Mouse (Mus musculus) hindbrain, embryonic 12.5 days (tissue): Measurements from ENCODE around the gene Ywhab. TPM values are rescaled to one million over a fixed set of nuclear protein-coding genes. Genes with fewer than 3 reads are reported as not detected.

ENCODE experiments used
- ATAC-seq: fragments of 200-750 bp; cut with Nextera tagmentation; 2 replicates; pipeline ENCODE4 v1.8.0; 2017; ENCODE audit warnings: moderate TSS enrichment; ENCODE audit not compliant: low FRiP score
- H3K27ac ChIP-seq: fragments of 300-500 bp; sonication (generic); 2 replicates; pipeline ENCODE4 v1.5.1; 2016; ENCODE audit warnings: mild to moderate bottlenecking
- H3K27me3 ChIP-seq: fragments of 300-500 bp; sonication (generic); 2 replicates; pipeline ENCODE4 v1.6.1; 2016; ENCODE audit warnings: mild to moderate bottlenecking
- H3K36me3 ChIP-seq: fragments of 300-500 bp; sonication (generic); 2 replicates; pipeline ENCODE4 v1.6.1; 2016; ENCODE audit warnings: mild to moderate bottlenecking
- H3K4me1 ChIP-seq: fragments of 300-500 bp; sonication (generic); 2 replicates; pipeline ENCODE4 v1.6.1; 2016
- H3K4me2 ChIP-seq: fragments of 300-500 bp; sonication (generic); replicated peaks from 2 replicates; pipeline ENCODE4 v1.6.1; 2016; ENCODE audit warnings: mild to moderate bottlenecking
- H3K4me3 ChIP-seq: fragments of 300-500 bp; sonication (generic); 2 replicates; pipeline ENCODE4 v1.5.1; 2016; ENCODE audit warnings: mild to moderate bottlenecking
- H3K9ac ChIP-seq: fragments of 300-500 bp; sonication (generic); 2 replicates; pipeline ENCODE4 v1.6.1; 2016; ENCODE audit warnings: mild to moderate bottlenecking, moderate library complexity
- H3K9me3 ChIP-seq: fragments of 300-500 bp; sonication (generic); replicated peaks from 2 replicates; pipeline ENCODE4 v1.6.1; 2016; ENCODE audit warnings: mild to moderate bottlenecking
- WGBS: fragments of 180-500 bp; shearing (Covaris S2); methylation state at CpG from one replicate; pipeline ENCODE4 v1.1.7; 2016; 5-methylcytosine and 5-hydroxymethylcytosine counted together
- polyA plus RNA-seq: library from polyadenylated mRNA; unstranded; fragments of >200 nt; fragmentation: Nextera tagmentation; extraction: Ambion mirVana; gene quantifications from 2 replicates; pipeline ENCODE4 v1.2.1, GENCODE M21; 2016

Ywhab gene
- polyA plus RNA-seq, 1 experiment from 2014 or later = 355 TPM

GRCm38 (mm10) chr2:164053767-164054166 lies 59.0 kb downstream of the Ywhab start:
- no peaks in the 10 kb centered on the region for H3K27me3 ChIP-seq
- H3K9me3 ChIP-seq = no peaks in the 10 kb centered on the region
- ATAC-seq = no peak
- peaks cover 68% of the 10 kb centered on the region for H3K36me3 ChIP-seq
- H3K4me2 ChIP-seq = no peak overlapping the region
- no peaks in the 10 kb centered on the region for H3K4me1 ChIP-seq
- no peak overlapping the region for H3K4me3 ChIP-seq
- H3K9ac ChIP-seq = no peak overlapping the region
- 88% methylated on average over 8 of the region's 8 CpGs for WGBS
- no peak overlapping the region for H3K27ac ChIP-seq

DNA sequence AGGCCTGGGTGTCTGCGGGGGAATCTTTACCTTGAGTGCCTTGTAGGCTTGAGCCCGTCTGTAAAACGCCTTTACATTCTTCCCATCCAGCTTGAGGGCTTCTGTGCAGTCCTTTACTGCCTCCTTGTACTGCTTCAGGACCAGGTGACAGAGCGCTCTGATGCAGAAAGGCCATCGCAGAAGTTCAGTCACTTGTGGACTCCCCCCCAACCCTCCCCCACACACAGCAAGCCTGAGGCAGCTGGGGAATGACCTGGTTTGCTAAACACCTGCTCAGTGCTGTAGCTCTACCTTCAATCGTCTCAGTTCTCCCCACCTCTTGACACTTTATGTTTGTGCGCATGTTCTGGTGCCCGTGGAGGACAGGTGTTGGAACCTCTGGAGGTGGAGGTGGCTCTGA lies 59.9 kb downstream of the Ywhab start:
- peaks cover 77% of the 10 kb centered on the region for H3K36me3 ChIP-seq
- no peak overlapping the region for H3K4me3 ChIP-seq
- H3K9me3 ChIP-seq = no peaks in the 10 kb centered on the region
- H3K9ac ChIP-seq = no peak overlapping the region
- H3K27ac ChIP-seq = no peak overlapping the region
- H3K4me2 ChIP-seq = no peak overlapping the region
- no peaks in the 10 kb centered on the region for H3K4me1 ChIP-seq
- 91% methylated on average over 8 of the region's 8 CpGs for WGBS
- no peak for ATAC-seq
- H3K27me3 ChIP-seq = no peaks in the 10 kb centered on the region

GRCm38 (mm10) chr2:164059634-164060235 lies 65.0 kb downstream of the Ywhab start:
- Histone ChIP-seq H3K27me3 (no peaks in the 10 kb centered on the region), H3K36me3 (peaks cover 87% of the 10 kb centered on the region), H3K4me1 (no peaks in the 10 kb centered on the region), H3K4me3 (no peak overlapping the region), H3K9me3 (no peaks in the 10 kb centered on the region), H3K4me2 (no peak overlapping the region), H3K9ac (no peak overlapping the region), H3K27ac (no peak overlapping the region)
- ATAC-seq = no peak
- WGBS = 93% methylated on average over 8 of the region's 8 CpGs

Other genes starting within 250 kb of the Ywhab start
- 4.0 and 4.3 TPM in 2 replicates for gene Ada, start 244.7 kb upstream of the Ywhab start, polyA plus RNA-seq
- gene Ccn5, start 174.1 kb upstream of the Ywhab start, polyA plus RNA-seq = 0.13 and 0.48 TPM in 2 replicates
- gene Kcnk15, start 141.3 kb upstream of the Ywhab start, polyA plus RNA-seq = not detected in 2 replicates
- 5.6 TPM in 2 replicates for gene Rims4, start 76.3 kb upstream of the Ywhab start, polyA plus RNA-seq
- gene Pabpc1l, start 30.5 kb downstream of the Ywhab start, polyA plus RNA-seq = 2.3 and 2.9 TPM in 2 replicates
- gene Stk4, start 75.4 kb downstream of the Ywhab start, polyA plus RNA-seq = 32.0 and 34.5 TPM in 2 replicates
- gene Tomm34, start 76.2 kb downstream of the Ywhab start, polyA plus RNA-seq = 47.0 and 47.8 TPM in 2 replicates
- gene Kcns1, start 176.2 kb downstream of the Ywhab start, polyA plus RNA-seq = 0.27 and 0.30 TPM in 2 replicates
- gene Wfdc5, start 187.8 kb downstream of the Ywhab start, polyA plus RNA-seq = not detected in 2 replicates
- 0.31 TPM in 1 of 2 replicates, not detected in the other for gene Wfdc12, start 195.6 kb downstream of the Ywhab start, polyA plus RNA-seq
- gene Wfdc15a, start 205.2 kb downstream of the Ywhab start, polyA plus RNA-seq = not detected in 2 replicates
- not detected in 2 replicates for gene Wfdc15b, start 226.7 kb downstream of the Ywhab start, polyA plus RNA-seq
- not detected in 2 replicates for gene Svs2, start 243.5 kb downstream of the Ywhab start, polyA plus RNA-seq